Comparison of ENCODE assay signal across 9 mouse cellular contexts in genomic region chr14:103842896-103843295, GRCm38 (mm10). TPM values are rescaled to one million over a fixed set of nuclear protein-coding genes. Genes with fewer than 3 reads are reported as not detected.
DNase-seq lines count a peak whose midpoint lies in the region; ATAC-seq and TF ChIP-seq lines count a peak whose summit lies in the region.
"Had no signal": no experiment of that assay in that cellular context is flagged by ENCODE, and none has a peak within 500 bp of the region (broad histone marks: within the 10 kb centered on the region; RNA-seq: fewer than 3 reads in every experiment).

No protein-coding gene starts in this region.

- H3K9ac ChIP-seq in heart, adult 2 months (ENCODE audit: low read depth, low read length) = peak overlapping the region; percentile 50
- peak overlapping the region; percentile 74 for H3K9ac ChIP-seq in heart, embryonic 16.5 days (ENCODE audit: low read length)
- H3K9ac ChIP-seq in limb, embryonic 15.5 days = no peak overlapping the region
- H3K9ac ChIP-seq in stomach, embryonic 15.5 days = peak overlapping the region; percentile 26; the same call in 1 of the 2 replicates

- DNase-seq in heart, adult 2 months = no peak
- DNase-seq in heart, adult 8-10 months (ENCODE audit: low spot score) = no peak
- no peak for DNase-seq in urinary bladder, postnatal 25 days (ENCODE audit: low spot score)

- no peak for TF ChIP-seq CTCF in heart, adult 2 months (IDR thresholded peaks at IDR 0.05)
- TF ChIP-seq CTCF in bone marrow macrophage, adult 2 months (IDR thresholded peaks at IDR 0.05; ENCODE audit: low read depth, low read length) = no peak

- H3K79me2 ChIP-seq in heart, adult 2 months (replicated peaks; ENCODE audit: control insufficient read depth, insufficient read depth, low read length) = no peaks in the 10 kb centered on the region

- intact Hi-C loops in heart, adult 2 months (cut with DNase I) = loop anchor here (1.0 to 10.0 kb wide), 4 partner anchors 26 to 184 kb away; no protein-coding TSS in a partner anchor

- ATAC-seq in heart, embryonic 16.5 days (replicated peaks; ENCODE audit: extremely low read depth, insufficient read depth, low FRiP score) = no peak
- no peak for ATAC-seq in limb, embryonic 15.5 days (ENCODE audit: insufficient number of reproducible peaks, low FRiP score, low TSS enrichment, low read depth)
- ATAC-seq in stomach, embryonic 15.5 days (ENCODE audit: insufficient read depth, low FRiP score, low read depth) = no peak
- ATAC-seq in megakaryocyte, adult 5-6 weeks (ENCODE audit: poor library complexity, severe bottlenecking) = no peak

- no peaks in the 10 kb centered on the region for H3K27me3 ChIP-seq in heart, adult 2 months (ENCODE audit: control insufficient read depth, insufficient read depth, low read length)
- H3K27me3 ChIP-seq in heart, embryonic 16.5 days (ENCODE audit: control insufficient read depth, insufficient read depth, low read length) = no peaks in the 10 kb centered on the region; the same call in 1 of the 2 replicates
- peaks cover 31% of the 10 kb centered on the region for H3K27me3 ChIP-seq in limb, embryonic 15.5 days
- no peaks in the 10 kb centered on the region for H3K27me3 ChIP-seq in stomach, embryonic 15.5 days (replicated peaks)

- H3K4me2 ChIP-seq in heart, embryonic 16.5 days (ENCODE audit: low read depth, low read length) = peak overlapping the region; percentile 93
- H3K4me2 ChIP-seq in limb, embryonic 15.5 days = peak overlapping the region; percentile 91
- H3K4me2 ChIP-seq in stomach, embryonic 15.5 days = peak overlapping the region; percentile 88

- H3K4me1 ChIP-seq in heart, adult 2 months (ENCODE audit: control insufficient read depth, insufficient read depth, low read length) = peaks cover 2% of the 10 kb centered on the region
- H3K4me1 ChIP-seq in bone marrow macrophage, adult 2 months (ENCODE audit: control insufficient read depth, insufficient read depth, low read length) = peaks cover 19% of the 10 kb centered on the region
- H3K4me1 ChIP-seq in heart, embryonic 16.5 days (ENCODE audit: control insufficient read depth, insufficient read depth, low read length) = peaks cover 3% of the 10 kb centered on the region; the same call in 1 of the 2 replicates
- peaks cover 14% of the 10 kb centered on the region for H3K4me1 ChIP-seq in limb, embryonic 15.5 days
- H3K4me1 ChIP-seq in stomach, embryonic 15.5 days = no peaks in the 10 kb centered on the region

- H3K9me3 ChIP-seq in heart, embryonic 16.5 days (replicated peaks; ENCODE audit: control insufficient read depth, low read length) = no peaks in the 10 kb centered on the region
- no peaks in the 10 kb centered on the region for H3K9me3 ChIP-seq in limb, embryonic 15.5 days
- no peaks in the 10 kb centered on the region for H3K9me3 ChIP-seq in stomach, embryonic 15.5 days

- H3K27ac ChIP-seq in heart, adult 2 months = peak overlapping the region; percentile 92
- no peak overlapping the region for H3K27ac ChIP-seq in bone marrow macrophage, adult 2 months (ENCODE audit: insufficient read depth, low read depth, low read length)
- H3K27ac ChIP-seq in heart, embryonic 16.5 days (ENCODE audit: low read length) = peak overlapping the region; percentile 74
- no peak overlapping the region for H3K27ac ChIP-seq in limb, embryonic 15.5 days
- peak overlapping the region; percentile 79; the same call in 1 of the 2 replicates for H3K27ac ChIP-seq in stomach, embryonic 15.5 days

- peaks cover 3% of the 10 kb centered on the region for H3K36me3 ChIP-seq in heart, adult 2 months (ENCODE audit: control insufficient read depth, insufficient read depth, low read length)
- H3K36me3 ChIP-seq in heart, embryonic 16.5 days (ENCODE audit: control insufficient read depth, insufficient read depth) = no peaks in the 10 kb centered on the region
- H3K36me3 ChIP-seq in limb, embryonic 15.5 days = no peaks in the 10 kb centered on the region
- H3K36me3 ChIP-seq in stomach, embryonic 15.5 days = no peaks in the 10 kb centered on the region

- peak overlapping the region; percentile 67 for H3K4me3 ChIP-seq in heart, adult 2 months
- peak overlapping the region; percentile 56 for H3K4me3 ChIP-seq in bone marrow macrophage, adult 2 months (ENCODE audit: insufficient read depth, low read length)
- H3K4me3 ChIP-seq in heart, embryonic 16.5 days (ENCODE audit: low read length) = peak overlapping the region; percentile 66
- H3K4me3 ChIP-seq in limb, embryonic 15.5 days = peak overlapping the region; percentile 45
- peak overlapping the region; percentile 52 for H3K4me3 ChIP-seq in stomach, embryonic 15.5 days (replicated peaks)
- H3K4me3 ChIP-seq: myocyte had no signal

- WGBS in heart, adult 2 months = 10% methylated on average over 16 of the region's 16 CpGs
- 7% methylated on average over 16 of the region's 16 CpGs for WGBS in heart, embryonic 16.5 days
- 13% methylated on average over 16 of the region's 16 CpGs for WGBS in limb, embryonic 15.5 days
- WGBS in stomach, embryonic 15.5 days = 15% methylated on average over 16 of the region's 16 CpGs

- TF ChIP-seq POLR2A in heart, adult 2 months (IDR thresholded peaks at IDR 0.05; ENCODE audit: insufficient read depth, low read depth, low read length) = no peak
- no peak for TF ChIP-seq POLR2A in bone marrow macrophage, adult 2 months (IDR thresholded peaks at IDR 0.05; ENCODE audit: borderline replicate concordance, low read depth, low read length)

- TF ChIP-seq EP300 in heart, adult 2 months (IDR thresholded peaks at IDR 0.05; ENCODE audit: insufficient read depth, low read depth, low read length) = no peak

RNA-seq across cellular contexts. Expression of gene Ednrb, which starts 1.3 kb away (rescaled TPM):
- total RNA-seq in heart, adult 2 months (2021) = 10 to 100 TPM; 16.3 to 18.6 TPM
- 8.0 and 9.2 TPM in 2 replicates for polyA plus RNA-seq in heart, adult 2 months (2012; rRNA removed)
- total RNA-seq in heart, adult 8-10 months (2022) = 10 to 100 TPM; 12.3 to 15.2 (median 14.0) TPM
- polyA plus RNA-seq in bone marrow macrophage, adult 2 months (2012; ENCODE audit: insufficient read depth, insufficient read length, missing spikeins) = 2.2 and 2.5 TPM in 2 replicates
- 68.5 and 72.2 TPM in 2 replicates for polyA plus RNA-seq in heart, embryonic 16.5 days (2015; fragmentation: Nextera tagmentation; extraction: Ambion mirVana)
- polyA plus RNA-seq in limb, embryonic 15.5 days (2015; fragmentation: Nextera tagmentation; extraction: Ambion mirVana) = 21.6 and 28.1 TPM in 2 replicates
- polyA plus RNA-seq in stomach, embryonic 15.5 days (2015; fragmentation: Nextera tagmentation; extraction: Ambion mirVana) = 109 and 116 TPM in 2 replicates
- 3.1 and 4.8 TPM in 2 replicates for total RNA-seq in megakaryocyte, adult 5-6 weeks (2015)
- total RNA-seq in megakaryocyte, adult 5-6 weeks (2017) = 2.8 and 4.1 TPM in 2 replicates
- polyA plus RNA-seq: myocyte had no signal

Comparison
In these comparisons a context has a peak if more than half of its experiments do, and no peak if none do; other contexts are left out.
1. H3K27ac ChIP-seq: peak in heart, adult 2 months (single experiment), heart, embryonic 16.5 days (single experiment) and stomach, embryonic 15.5 days (single experiment); none in bone marrow macrophage, adult 2 months (single experiment) and limb, embryonic 15.5 days (single experiment).
2. Peak in every context shown above with its lines, with median percentiles within 50 percentile points of each other: H3K4me3 ChIP-seq and H3K4me2 ChIP-seq.